Mouse (Mus musculus) heart, embryonic 10.5 days (tissue): Measurements from ENCODE around the gene Abca4. TPM values are rescaled to one million over a fixed set of nuclear protein-coding genes. Genes with fewer than 3 reads are reported as not detected.
A peak's percentile ranks its signal among the peaks of the same experiment; 100 is the strongest.
"Not testable (repeated sequence)": the region's sequence is repeated elsewhere in the genome, so short reads cannot be mapped to it uniquely, and the experiment has no call there.

Experiments used
- DNase-seq: peaks from one replicate; pipeline ENCODE4 v3.0.0-alpha.2; 2017; ENCODE audit warnings: low spot score
- H3K27ac ChIP-seq: fragments of 300-500 bp; sonication (generic); 2 replicates; pipeline ENCODE4 v1.5.1; 2016; ENCODE audit warnings: mild to moderate bottlenecking
- H3K27me3 ChIP-seq: fragments of 300-500 bp; sonication (generic); 2 replicates; pipeline ENCODE4 v1.6.1; 2016; ENCODE audit warnings: mild to moderate bottlenecking; ENCODE audit not compliant: poor library complexity, insufficient read depth, severe bottlenecking
- H3K36me3 ChIP-seq: fragments of 300-500 bp; sonication (generic); 2 replicates; pipeline ENCODE4 v1.6.1; 2016; ENCODE audit warnings: mild to moderate bottlenecking, moderate library complexity
- H3K4me1 ChIP-seq: fragments of 300-500 bp; sonication (generic); 2 replicates; pipeline ENCODE4 v1.6.1; 2016; ENCODE audit warnings: mild to moderate bottlenecking
- H3K4me3 ChIP-seq: fragments of 300-500 bp; sonication (generic); 2 replicates; pipeline ENCODE4 v1.5.1; 2016; ENCODE audit warnings: mild to moderate bottlenecking, moderate library complexity
- H3K9me3 ChIP-seq: fragments of 300-500 bp; sonication (generic); 2 replicates; pipeline ENCODE4 v1.6.1; 2016; ENCODE audit warnings: mild to moderate bottlenecking, moderate library complexity
- WGBS: fragments of 180-500 bp; shearing (Covaris S2); methylation state at CpG from one replicate; pipeline ENCODE4 v1.1.7; 2016; 5-methylcytosine and 5-hydroxymethylcytosine counted together
- polyA plus RNA-seq: library from polyadenylated mRNA; unstranded; fragments of >200 nt; fragmentation: Nextera tagmentation; extraction: Ambion mirVana; gene quantifications from 2 replicates; pipeline ENCODE4 v1.2.1, GENCODE M21; 2016

Gene Abca4
- polyA plus RNA-seq, 1 experiment from 2014 or later = 7.1 TPM

DNA sequence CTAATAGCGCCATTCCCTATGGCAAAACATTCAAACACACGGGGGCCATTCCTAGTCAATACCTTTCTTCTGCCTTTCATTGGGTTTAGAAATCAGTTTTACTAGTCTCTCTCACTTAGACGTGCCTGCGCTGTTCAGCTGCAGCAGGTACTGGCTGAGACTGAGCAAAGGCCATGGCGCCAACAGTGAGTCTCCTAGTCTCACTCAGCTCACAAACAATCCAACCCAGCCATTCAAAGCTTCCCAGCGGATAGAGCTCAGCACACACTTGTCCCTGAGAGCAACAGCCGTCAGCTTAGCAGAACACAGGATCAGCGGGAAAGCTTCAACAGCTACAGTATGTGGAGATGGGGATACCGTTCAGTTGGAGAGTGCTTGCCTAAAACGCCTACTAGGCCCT lies 27.5 kb downstream of the Abca4 start:
- Histone ChIP-seq H3K27me3 (no peaks in the 10 kb centered on the region), H3K4me3 (no peak overlapping the region), H3K9me3 (no peaks in the 10 kb centered on the region), H3K4me1 (peaks cover 32% of the 10 kb centered on the region), H3K36me3 (no peaks in the 10 kb centered on the region), H3K27ac (no peak overlapping the region)
- DNase-seq = no peak
- WGBS = 74% methylated on average over 10 of the region's 10 CpGs

DNA sequence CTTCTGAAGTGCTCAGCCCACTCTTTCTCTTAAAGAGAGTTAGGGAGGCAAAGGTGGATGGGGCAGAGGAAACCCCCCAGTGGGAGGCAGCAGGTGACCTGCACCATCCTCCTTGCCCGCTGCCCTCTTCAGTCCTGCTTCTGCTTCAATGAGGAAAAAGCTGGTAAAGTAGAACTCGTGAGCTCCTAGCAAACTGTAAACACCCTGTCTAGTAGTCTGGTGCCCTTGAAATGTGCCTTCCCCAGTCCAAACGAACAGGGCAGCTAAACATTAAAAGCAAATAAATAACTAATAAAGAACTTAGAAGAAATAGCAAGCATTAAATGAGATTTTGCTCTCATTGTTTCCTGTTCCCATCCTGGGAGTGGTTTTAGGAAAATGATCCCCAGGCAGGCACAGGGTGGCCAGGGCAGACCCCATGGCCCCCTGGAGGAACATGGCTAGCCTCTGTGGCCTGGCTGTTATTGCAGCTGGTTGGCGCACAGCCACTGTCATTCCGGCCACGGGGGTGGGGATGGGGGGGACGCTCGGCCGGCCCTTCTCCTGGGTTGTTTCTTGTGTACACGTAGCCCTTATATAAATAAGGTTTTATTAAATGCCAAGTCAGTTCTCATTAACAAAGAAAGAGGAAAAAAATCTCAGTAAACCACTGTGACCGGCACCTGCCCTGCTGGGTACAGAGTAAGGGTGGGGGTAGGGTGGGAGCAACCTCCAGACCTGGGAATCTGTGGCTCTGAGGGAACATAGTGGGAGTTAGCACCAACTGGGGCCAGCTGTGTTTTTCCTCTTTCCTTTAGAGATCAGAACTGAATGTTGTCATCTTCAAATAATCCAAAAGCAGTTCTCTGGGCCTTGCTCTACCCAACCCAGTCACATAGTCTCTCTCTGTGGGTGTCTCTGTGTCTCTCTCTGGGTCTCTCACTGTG lies 28.7 kb downstream of the Abca4 start:
- peaks cover 33% of the 10 kb centered on the region for H3K4me1 ChIP-seq
- no peak for DNase-seq
- no peak overlapping the region for H3K4me3 ChIP-seq
- peak overlapping the region; percentile 4; the same call in 1 of the 2 replicates for H3K27ac ChIP-seq
- no peaks in the 10 kb centered on the region for H3K9me3 ChIP-seq
- H3K36me3 ChIP-seq = no peaks in the 10 kb centered on the region
- 60% methylated on average over 11 of the region's 11 CpGs for WGBS
- no peaks in the 10 kb centered on the region for H3K27me3 ChIP-seq

DNA sequence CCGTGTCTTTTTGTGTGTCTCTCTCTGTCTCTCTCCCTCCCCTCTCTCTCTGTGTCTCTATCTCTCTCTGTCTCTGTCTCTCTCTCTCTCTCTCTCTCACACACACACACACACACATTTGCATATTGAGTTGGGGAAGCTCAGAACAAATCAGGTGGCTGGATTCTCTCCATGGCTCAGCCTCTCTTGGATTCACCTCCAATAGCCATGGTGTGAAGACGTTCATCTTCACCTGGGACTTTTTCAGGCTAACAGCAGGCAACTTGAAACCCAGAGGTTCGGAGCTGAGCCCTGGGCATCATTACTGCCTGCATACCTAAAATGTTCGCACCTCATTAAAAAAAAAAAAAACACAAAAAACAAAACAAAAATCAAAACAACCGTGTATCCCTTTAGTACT lies 29.4 kb downstream of the Abca4 start:
- peak overlapping the region; percentile 84 for H3K27ac ChIP-seq
- WGBS = 61% methylated on average over 5 of the region's 5 CpGs

DNA sequence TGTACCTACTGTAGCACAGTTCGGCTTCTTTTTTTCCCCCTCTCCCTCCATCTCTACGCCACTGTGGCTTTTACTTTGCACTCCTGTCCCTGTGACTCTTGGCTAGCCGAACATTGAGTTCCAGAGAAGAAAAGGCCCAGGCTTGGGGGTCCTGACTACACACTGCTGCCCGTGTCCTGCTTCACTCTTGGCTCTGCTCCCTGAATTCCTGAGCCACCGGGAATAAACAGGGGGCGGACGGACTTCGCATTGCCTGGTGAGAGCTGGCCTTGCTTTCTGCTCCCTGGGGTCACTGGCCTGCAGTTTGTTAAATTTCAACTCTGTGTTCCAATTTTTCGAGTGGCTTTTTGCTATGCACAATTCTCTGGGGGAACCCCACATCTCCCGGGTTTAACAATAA lies 30.1 kb downstream of the Abca4 start:
- H3K9me3 ChIP-seq = no peaks in the 10 kb centered on the region
- H3K36me3 ChIP-seq = no peaks in the 10 kb centered on the region
- WGBS = 21% methylated on average over 10 of the region's 10 CpGs
- H3K27me3 ChIP-seq = no peaks in the 10 kb centered on the region
- H3K4me1 ChIP-seq = peaks cover 40% of the 10 kb centered on the region
- H3K4me3 ChIP-seq = no peak overlapping the region; the same call in 1 of the 2 replicates
- no peak for DNase-seq
- H3K27ac ChIP-seq = peak overlapping the region; percentile 84

More for the DNA sequence above, 29.4 kb downstream of the Abca4 start:
- no peak for DNase-seq
- H3K36me3 ChIP-seq = no peaks in the 10 kb centered on the region
- H3K4me3 ChIP-seq = no peak overlapping the region
- no peaks in the 10 kb centered on the region for H3K27me3 ChIP-seq
- H3K9me3 ChIP-seq = no peaks in the 10 kb centered on the region
- H3K4me1 ChIP-seq = peaks cover 40% of the 10 kb centered on the region

DNA sequence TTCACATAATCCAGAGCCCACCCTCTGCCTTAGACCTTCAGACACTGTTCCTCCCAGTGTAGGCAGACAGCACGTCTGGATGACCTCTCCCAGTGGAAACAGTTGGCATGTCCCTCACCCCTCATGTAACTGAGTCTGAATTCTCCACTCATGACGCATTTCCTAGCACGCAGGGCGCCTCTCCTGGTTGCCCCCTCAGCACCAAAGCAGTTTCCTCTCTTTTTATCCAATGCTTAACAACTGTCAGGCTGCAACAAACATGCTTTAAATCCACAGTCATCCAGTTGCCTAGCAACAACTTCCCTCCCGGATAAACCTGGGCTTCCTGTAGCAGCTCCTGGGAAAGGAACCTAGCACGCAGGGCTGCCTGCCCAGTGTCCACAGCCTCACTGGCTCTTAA lies 33.9 kb downstream of the Abca4 start:
- peak overlapping the region; percentile 13; the same call in 1 of the 2 replicates for H3K27ac ChIP-seq

DNA sequence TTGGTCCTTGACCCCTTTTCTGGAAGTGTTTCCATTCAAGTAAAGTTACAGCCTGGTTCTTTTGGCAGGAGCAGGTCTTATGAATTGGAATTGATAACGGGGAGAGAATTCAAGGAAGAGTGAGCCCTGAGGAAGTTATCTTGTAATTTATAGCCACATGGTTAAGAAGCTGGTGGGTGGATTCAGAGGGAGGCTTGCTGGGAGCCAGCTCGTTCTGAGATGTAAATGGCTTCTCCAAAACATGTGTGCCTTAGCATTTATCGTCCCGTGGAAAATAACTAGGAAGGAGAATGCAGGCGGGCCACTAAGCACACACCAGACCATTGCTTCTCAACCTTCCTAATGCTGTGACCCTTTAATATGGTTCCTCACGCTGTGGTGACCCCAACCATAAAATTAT lies 34.9 kb downstream of the Abca4 start:
- H3K27me3 ChIP-seq = no peaks in the 10 kb centered on the region
- H3K4me1 ChIP-seq = peaks cover 22% of the 10 kb centered on the region
- no peaks in the 10 kb centered on the region for H3K9me3 ChIP-seq
- 83% methylated on average over 6 of the region's 6 CpGs for WGBS
- H3K4me3 ChIP-seq = no peak overlapping the region
- no peak overlapping the region for H3K27ac ChIP-seq
- H3K36me3 ChIP-seq = no peaks in the 10 kb centered on the region
- DNase-seq = no peak

More for the DNA sequence above, 33.9 kb downstream of the Abca4 start:
- WGBS = 26% methylated on average over 6 of the region's 6 CpGs
- Histone ChIP-seq H3K9me3 (no peaks in the 10 kb centered on the region), H3K27me3 (no peaks in the 10 kb centered on the region), H3K4me3 (no peak overlapping the region), H3K4me1 (peaks cover 32% of the 10 kb centered on the region), H3K36me3 (no peaks in the 10 kb centered on the region)
- peak; percentile 89 for DNase-seq

DNA sequence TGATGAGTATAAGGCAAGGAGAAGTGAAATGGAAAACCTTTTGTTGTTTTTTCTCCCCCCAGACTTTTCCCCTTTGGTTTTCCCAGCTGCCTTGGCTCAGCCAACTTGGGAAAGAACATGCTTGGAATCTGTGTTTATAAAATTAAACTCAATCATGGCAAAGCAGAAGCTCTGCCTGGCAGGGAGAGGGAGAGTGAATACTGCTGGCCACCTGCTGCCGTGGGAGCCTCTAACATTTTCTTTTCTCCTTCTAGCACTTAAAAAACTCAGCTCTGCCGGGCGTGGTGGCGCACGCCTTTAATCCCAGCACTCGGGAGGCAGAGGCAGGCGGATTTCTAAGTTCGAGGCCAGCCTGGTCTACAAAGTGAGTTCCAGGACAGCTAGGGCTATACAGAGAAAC lies 37.4 kb downstream of the Abca4 start:
- not testable (repeated sequence) for H3K4me3 ChIP-seq, DNase-seq, H3K4me1 ChIP-seq, H3K27me3 ChIP-seq, H3K36me3 ChIP-seq, H3K27ac ChIP-seq, H3K9me3 ChIP-seq
- WGBS = 90% methylated on average over 8 of the region's 8 CpGs

DNA sequence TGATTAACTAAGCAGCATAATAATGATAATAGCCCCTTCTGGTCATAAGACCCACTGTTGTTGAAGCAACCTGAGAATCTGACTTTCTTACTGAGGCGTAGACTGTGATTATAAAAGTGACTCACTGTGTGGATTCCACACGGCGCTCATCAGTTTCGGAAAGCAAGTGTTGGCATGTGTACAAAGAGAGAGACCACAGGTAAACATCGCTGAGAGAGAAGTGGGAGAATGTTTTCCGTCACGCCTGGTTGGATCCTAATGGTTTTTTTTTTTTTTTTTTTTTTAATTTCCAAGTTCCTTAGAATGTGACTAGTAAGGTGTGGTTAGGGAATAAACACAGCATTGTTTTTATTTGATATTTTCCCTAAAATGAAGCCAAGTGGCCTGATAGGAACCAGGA lies 38.1 kb downstream of the Abca4 start:
- DNase-seq = no peak
- no peaks in the 10 kb centered on the region for H3K36me3 ChIP-seq
- H3K9me3 ChIP-seq = no peaks in the 10 kb centered on the region
- H3K27ac ChIP-seq = no peak overlapping the region
- 81% methylated on average over 7 of the region's 7 CpGs for WGBS
- H3K4me3 ChIP-seq = no peak overlapping the region
- peaks cover 8% of the 10 kb centered on the region; the same call in 1 of the 2 replicates for H3K4me1 ChIP-seq
- H3K27me3 ChIP-seq = no peaks in the 10 kb centered on the region

DNA sequence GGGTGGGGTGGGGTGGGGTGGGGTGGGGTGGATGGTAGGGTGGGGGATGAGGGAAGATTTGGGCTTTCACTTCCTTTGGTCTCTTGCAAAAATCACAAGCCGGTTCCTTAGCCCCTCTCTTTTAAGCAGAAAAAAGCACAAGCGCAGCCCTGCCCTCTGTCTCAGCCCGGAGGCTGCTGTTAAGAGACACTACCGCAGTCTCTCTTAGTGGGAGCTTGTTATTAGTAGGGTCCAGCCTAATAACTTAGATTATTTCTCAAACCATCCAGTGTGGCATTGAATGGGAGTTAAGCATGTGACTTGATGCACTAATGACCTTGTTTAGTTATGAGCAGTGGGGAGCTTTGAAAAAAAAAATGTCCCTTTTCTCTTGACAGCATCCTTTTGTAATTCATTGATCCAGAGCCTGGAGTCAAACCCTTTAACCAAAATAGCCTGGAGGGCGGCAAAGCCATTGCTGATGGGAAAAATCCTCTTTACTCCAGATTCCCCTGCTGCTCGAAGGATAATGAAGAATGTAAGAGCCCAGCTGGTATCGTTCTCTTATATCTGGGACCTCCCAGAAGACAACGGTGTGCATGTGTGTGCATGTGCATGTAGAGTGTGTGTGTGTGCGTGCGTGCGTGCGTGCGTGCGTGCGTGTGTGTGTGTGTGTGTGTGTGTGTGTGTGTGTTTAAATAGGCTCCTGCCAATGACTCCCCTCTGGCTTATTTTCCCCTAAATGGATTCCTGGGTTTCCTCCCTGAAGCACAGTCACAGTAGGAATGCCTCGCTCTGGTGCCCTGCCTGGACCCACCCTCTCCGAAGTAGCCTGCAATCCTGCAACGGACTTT lies 41.1 kb downstream of the Abca4 start:
- Histone ChIP-seq H3K9me3 (no peaks in the 10 kb centered on the region), H3K36me3 (no peaks in the 10 kb centered on the region), H3K4me3 (no peak overlapping the region), H3K27me3 (no peaks in the 10 kb centered on the region), H3K4me1 (peaks cover 16% of the 10 kb centered on the region), H3K27ac (no peak overlapping the region)
- DNase-seq = no peak
- 72% methylated on average over 18 of the region's 18 CpGs for WGBS

DNA sequence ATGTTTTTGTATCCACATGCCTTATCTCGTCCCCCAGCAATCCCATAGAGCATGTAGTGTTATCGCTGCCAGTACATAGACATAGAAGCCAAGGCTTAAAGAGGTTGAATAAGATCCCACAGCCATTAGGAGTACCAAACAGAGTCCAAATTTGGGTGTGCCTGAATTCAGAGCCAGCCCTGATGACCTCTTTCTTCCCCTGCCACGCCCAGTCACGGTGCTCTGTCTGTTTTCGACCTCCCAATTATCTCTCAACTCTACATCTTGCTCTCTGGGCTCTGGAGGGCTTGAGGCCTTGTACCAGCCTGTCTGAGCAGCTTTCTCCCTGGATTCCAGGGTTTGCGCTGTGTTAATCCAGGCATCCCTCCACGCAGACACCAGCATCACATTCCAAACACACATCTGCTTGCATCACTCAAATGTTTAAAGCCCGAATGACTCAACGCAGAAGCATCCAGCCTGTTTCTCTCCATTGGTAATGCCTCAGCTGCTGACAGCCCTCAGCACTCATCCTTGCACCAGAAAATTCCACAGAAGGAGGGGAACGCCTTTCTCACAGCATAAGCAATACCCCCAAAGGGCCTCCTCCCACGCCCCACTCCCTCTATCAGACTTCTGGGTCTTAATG lies 43.9 kb downstream of the Abca4 start:
- DNase-seq = peak; percentile 85
- Histone ChIP-seq H3K27me3 (no peaks in the 10 kb centered on the region), H3K9me3 (no peaks in the 10 kb centered on the region), H3K4me1 (peaks cover 19% of the 10 kb centered on the region), H3K4me3 (no peak overlapping the region), H3K27ac (peak overlapping the region; percentile 53), H3K36me3 (no peaks in the 10 kb centered on the region)
- 44% methylated on average over 11 of the region's 11 CpGs for WGBS

DNA sequence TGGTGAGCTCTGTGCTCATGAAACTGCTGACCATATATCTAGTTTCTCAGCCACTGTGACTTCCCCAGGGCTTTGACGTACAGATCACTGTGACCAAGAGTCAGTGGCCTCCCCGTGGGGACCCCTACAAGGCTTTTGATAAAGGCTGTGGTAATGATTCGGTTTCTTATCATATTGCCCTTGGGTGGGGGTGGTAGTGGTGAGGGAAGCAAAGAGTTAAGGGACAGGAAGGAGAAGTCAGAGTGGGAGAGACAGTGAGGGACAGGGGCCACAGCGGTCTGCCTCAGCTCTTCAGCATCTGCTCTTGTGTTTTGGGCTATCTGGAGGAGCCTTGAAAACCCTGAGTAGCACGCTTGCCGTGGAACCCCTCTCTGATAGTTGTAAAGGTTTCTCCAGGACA lies 46.1 kb downstream of the Abca4 start:
- Histone ChIP-seq H3K4me3 (no peak overlapping the region), H3K4me1 (peaks cover 22% of the 10 kb centered on the region), H3K9me3 (no peaks in the 10 kb centered on the region), H3K36me3 (no peaks in the 10 kb centered on the region), H3K27me3 (no peaks in the 10 kb centered on the region), H3K27ac (no peak overlapping the region; the same call in 1 of the 2 replicates)
- 63% methylated on average over 6 of the region's 6 CpGs for WGBS
- no peak for DNase-seq

DNA sequence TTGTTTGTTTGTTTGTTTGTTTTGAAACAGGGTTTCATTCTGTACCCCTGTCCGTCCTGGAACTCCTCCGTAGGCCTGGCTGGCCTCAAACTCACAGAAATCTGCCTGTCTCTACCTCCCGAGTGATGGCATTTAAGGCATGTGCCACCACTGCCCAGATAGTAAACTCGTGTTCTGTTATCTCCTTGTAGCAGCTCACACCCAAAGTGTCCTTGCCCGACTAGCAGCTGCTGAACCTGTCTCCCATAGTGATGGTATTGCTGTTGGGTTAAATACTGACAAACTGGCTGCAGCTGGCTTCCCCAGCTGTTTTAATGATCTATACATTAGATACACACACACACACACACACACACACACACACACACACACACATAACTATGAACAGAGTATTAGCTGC lies 55.5 kb downstream of the Abca4 start:
- WGBS = 26% methylated on average over 5 of the region's 5 CpGs

More for the DNA sequence above, 55.5 kb downstream of the Abca4 start:
- H3K4me1 ChIP-seq = peaks cover 57% of the 10 kb centered on the region
- no peaks in the 10 kb centered on the region for H3K36me3 ChIP-seq
- DNase-seq = no peak
- H3K27me3 ChIP-seq = no peaks in the 10 kb centered on the region
- H3K9me3 ChIP-seq = no peaks in the 10 kb centered on the region
- no peak overlapping the region for H3K4me3 ChIP-seq
- H3K27ac ChIP-seq = peak overlapping the region; percentile 16; the same call in 1 of the 2 replicates
